Mouse (Mus musculus) A20 (cell line): ENCODE measurements around the gene Ddx19a.

Experiments used
- DNase-seq: peaks from one replicate; pipeline ENCODE4 v3.0.0-alpha.2; 2011; ENCODE audit warnings: low read depth, low spot score

Ddx19a gene

GRCm38 (mm10) chr8:110969910-110970770 lies 27.5 kb downstream of the Ddx19a start:
- peak; percentile 96 for DNase-seq

- DNase-seq, result no peak
These were observed 30.3 kb downstream of the Ddx19a start for GRCm38 (mm10) chr8:110967326-110967725.

GRCm38 (mm10) chr8:110966586-110966985 lies 31.0 kb downstream of the Ddx19a start:
- no peak for DNase-seq

- DNase-seq, result no peak
These were observed 32.0 kb downstream of the Ddx19a start for GRCm38 (mm10) chr8:110965594-110965993.

GRCm38 (mm10) chr8:110964666-110965065 lies 32.9 kb downstream of the Ddx19a start:
- DNase-seq, result no peak

- DNase-seq, result no peak
These were observed 34.5 kb downstream of the Ddx19a start for GRCm38 (mm10) chr8:110963051-110963450.

GRCm38 (mm10) chr8:110959906-110960305 lies 37.7 kb downstream of the Ddx19a start:
- DNase-seq, result no peak

- DNase-seq, result no peak
These were observed 38.4 kb downstream of the Ddx19a start for GRCm38 (mm10) chr8:110959071-110959780.

GRCm38 (mm10) chr8:110958553-110958952 lies 39.0 kb downstream of the Ddx19a start:
- DNase-seq, result peak; percentile 49

GRCm38 (mm10) chr8:110958135-110958534 lies 39.5 kb downstream of the Ddx19a start:
- DNase-seq, result no peak

GRCm38 (mm10) chr8:110957471-110957870 lies 40.1 kb downstream of the Ddx19a start:
- DNase-seq, result no peak

GRCm38 (mm10) chr8:110956619-110957450 lies 40.8 kb downstream of the Ddx19a start:
- DNase-seq, result no peak

GRCm38 (mm10) chr8:110954776-110955175 lies 42.8 kb downstream of the Ddx19a start:
- peak; percentile 91 for DNase-seq

GRCm38 (mm10) chr8:110950065-110950484 lies 47.5 kb downstream of the Ddx19a start:
- no peak for DNase-seq

GRCm38 (mm10) chr8:110945716-110946115 lies 51.9 kb downstream of the Ddx19a start:
- no peak for DNase-seq

- no peak for DNase-seq
These were observed 53.2 kb downstream of the Ddx19a start for GRCm38 (mm10) chr8:110944276-110944876.

- DNase-seq, result no peak
These were observed 56.1 kb downstream of the Ddx19a start for GRCm38 (mm10) chr8:110941453-110941948.

GRCm38 (mm10) chr8:110940682-110941452 lies 56.7 kb downstream of the Ddx19a start:
- DNase-seq, result no peak

GRCm38 (mm10) chr8:110938882-110939589 lies 58.6 kb downstream of the Ddx19a start:
- peak; percentile 21 for DNase-seq

- no peak for DNase-seq
These were observed 61.4 kb downstream of the Ddx19a start for GRCm38 (mm10) chr8:110936217-110936616.
